Mouse (Mus musculus) lung, embryonic 14.5 days (tissue): ENCODE data around the gene Slc4a8. TPM values are rescaled to one million over a fixed set of nuclear protein-coding genes. Genes with fewer than 3 reads are reported as not detected.

ENCODE experiments used
- ATAC-seq: fragments of 200-750 bp; cut with Nextera tagmentation; 2 replicates; pipeline ENCODE4 v1.8.0; 2017; ENCODE audit warnings: mild to moderate bottlenecking, moderate TSS enrichment, moderate library complexity; ENCODE audit not compliant: insufficient read depth
- DNase-seq: peaks from one replicate; pipeline ENCODE4 v3.0.0-alpha.2; 2015
- H3K27ac ChIP-seq: fragments of 300-500 bp; sonication (generic); 2 replicates; pipeline ENCODE4 v1.5.1; 2014; ENCODE audit warnings: low read depth, mild to moderate bottlenecking, moderate library complexity
- H3K27me3 ChIP-seq: fragments of 300-500 bp; sonication (generic); 2 replicates; pipeline ENCODE4 v1.6.1; 2014; ENCODE audit warnings: low read length, control low read depth; ENCODE audit not compliant: insufficient read depth
- H3K36me3 ChIP-seq: fragments of 300-500 bp; sonication (generic); 2 replicates; pipeline ENCODE4 v1.6.1; 2014; ENCODE audit warnings: control low read depth; ENCODE audit not compliant: insufficient read depth
- H3K4me1 ChIP-seq: fragments of 300-500 bp; sonication (generic); 2 replicates; pipeline ENCODE4 v1.6.1; 2014; ENCODE audit warnings: antibody characterized with exemption, control low read depth; ENCODE audit not compliant: insufficient read depth
- H3K4me2 ChIP-seq: fragments of 300-500 bp; sonication (generic); 2 replicates; pipeline ENCODE4 v1.6.1; 2014; ENCODE audit warnings: mild to moderate bottlenecking
- H3K4me3 ChIP-seq: fragments of 300-500 bp; sonication (generic); 2 replicates; pipeline ENCODE4 v1.5.1; 2014; ENCODE audit warnings: low read depth, low read length
- H3K9ac ChIP-seq: fragments of 300-500 bp; sonication (generic); 2 replicates; pipeline ENCODE4 v1.6.1; 2014
- H3K9me3 ChIP-seq: fragments of 300-500 bp; sonication (generic); 2 replicates; pipeline ENCODE4 v1.6.1; 2016; ENCODE audit warnings: low read depth, low read length, control low read depth
- CTCF ChIP-seq: IDR thresholded peaks from 2 replicates; pipeline ENCODE4 v1.5.1; 2016; ENCODE audit warnings: antibody characterized with exemption, low read depth
- WGBS: fragments of 180-500 bp; shearing (Covaris S2); extraction: QIAGEN DNeasy Blood & Tissue Kit; methylation state at CpG from one replicate; pipeline ENCODE4 v1.1.7; 2014; 5-methylcytosine and 5-hydroxymethylcytosine counted together
- polyA plus RNA-seq: library from polyadenylated mRNA; unstranded; fragments of >200 nt; fragmentation: Nextera tagmentation; extraction: Ambion mirVana; gene quantifications from 2 replicates; pipeline ENCODE4 v1.2.1, GENCODE M21; 2014

Slc4a8 gene
- polyA plus RNA-seq, 1 experiment from 2014 or later: 2.5 TPM

DNA sequence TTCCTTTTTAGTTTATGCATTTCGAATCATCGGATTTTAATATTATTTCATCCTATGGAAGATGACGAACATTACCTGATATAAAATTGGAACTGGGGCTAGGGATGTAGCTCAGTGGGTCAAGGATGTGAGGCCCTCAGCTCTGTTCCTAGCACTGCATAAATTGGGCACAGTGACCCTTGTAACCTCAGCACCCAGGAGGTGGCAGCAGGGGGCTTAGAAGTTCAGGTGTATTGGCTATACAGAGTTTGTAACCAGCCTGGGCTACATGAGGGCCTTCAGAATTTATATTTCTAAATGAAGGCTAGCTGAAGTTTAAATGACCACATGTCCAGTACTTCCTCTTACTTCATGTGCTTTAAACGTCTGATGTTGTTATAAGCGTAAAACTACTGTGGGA, 40.1 kb upstream of the Slc4a8 start:
- no peak for ATAC-seq
- H3K4me2 ChIP-seq: no peak overlapping the region
- WGBS: 86% methylated on average over 5 of the region's 5 CpGs

DNA sequence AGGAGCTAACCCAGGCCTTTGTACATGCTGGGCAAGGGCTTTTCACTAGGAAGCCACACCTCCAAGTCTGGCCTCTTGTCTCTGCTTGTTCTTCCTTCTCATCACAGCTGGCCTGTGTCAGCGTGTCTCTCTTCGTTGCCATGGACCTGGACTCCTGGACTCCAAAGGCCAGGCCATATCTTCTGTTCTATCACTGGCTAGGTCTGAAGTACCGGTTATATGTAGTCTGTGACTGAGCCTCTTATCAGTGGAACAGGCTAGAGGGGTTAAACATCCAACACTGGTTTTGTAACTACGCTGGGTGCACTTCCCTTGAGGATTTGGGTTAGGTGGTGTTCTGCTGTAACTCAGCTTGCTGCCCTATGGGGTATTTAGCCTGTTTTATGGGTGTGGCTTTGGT, 39.5 kb upstream of the Slc4a8 start:
- Histone ChIP-seq H3K27ac (no peak overlapping the region), H3K4me3 (no peak overlapping the region), H3K9me3 (no peaks in the 10 kb centered on the region), H3K4me1 (no peaks in the 10 kb centered on the region), H3K36me3 (no peaks in the 10 kb centered on the region), H3K4me2 (no peak overlapping the region), H3K27me3 (peaks cover under 1% of the 10 kb centered on the region; the same call in 1 of the 2 replicates), H3K9ac (no peak overlapping the region)
- ATAC-seq (no peak), DNase-seq (no peak)
- 33% methylated on average over 4 of the region's 4 CpGs for WGBS
- no peak for TF ChIP-seq CTCF

More for the DNA sequence above, 40.1 kb upstream of the Slc4a8 start:
- no peaks in the 10 kb centered on the region; the same call in 1 of the 2 replicates for H3K27me3 ChIP-seq
- H3K9ac ChIP-seq: no peak overlapping the region
- H3K27ac ChIP-seq: no peak overlapping the region
- DNase-seq: no peak
- no peaks in the 10 kb centered on the region for H3K4me1 ChIP-seq
- H3K9me3 ChIP-seq: no peaks in the 10 kb centered on the region
- no peaks in the 10 kb centered on the region for H3K36me3 ChIP-seq
- H3K4me3 ChIP-seq: no peak overlapping the region
- TF ChIP-seq CTCF: no peak

DNA sequence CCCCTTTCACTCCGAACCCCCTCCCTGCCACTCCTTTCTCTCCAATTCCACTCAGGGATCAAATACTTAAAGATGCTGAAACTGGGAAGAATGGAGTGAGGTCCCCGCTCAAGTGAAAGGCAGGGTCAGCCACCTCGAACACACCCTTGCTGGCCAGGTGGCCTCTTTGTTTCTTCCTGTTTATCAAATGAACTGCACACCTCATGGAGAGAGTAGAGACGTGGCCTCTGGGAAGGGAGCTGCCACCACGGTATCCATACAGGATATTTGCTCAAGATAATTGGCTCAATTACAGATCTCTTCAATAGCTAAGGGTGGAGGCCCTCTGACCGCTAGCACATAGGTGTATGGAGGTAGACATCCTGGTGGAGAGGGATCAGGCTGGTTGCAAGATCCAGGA, 39.0 kb upstream of the Slc4a8 start:
- Histone ChIP-seq H3K9ac (no peak overlapping the region), H3K27ac (no peak overlapping the region), H3K36me3 (no peaks in the 10 kb centered on the region), H3K4me2 (no peak overlapping the region), H3K4me1 (no peaks in the 10 kb centered on the region), H3K4me3 (no peak overlapping the region), H3K9me3 (no peaks in the 10 kb centered on the region), H3K27me3 (peaks cover 6% of the 10 kb centered on the region)
- TF ChIP-seq CTCF: no peak
- ATAC-seq (no peak), DNase-seq (no peak)
- WGBS: 61% methylated on average over 6 of the region's 6 CpGs

DNA sequence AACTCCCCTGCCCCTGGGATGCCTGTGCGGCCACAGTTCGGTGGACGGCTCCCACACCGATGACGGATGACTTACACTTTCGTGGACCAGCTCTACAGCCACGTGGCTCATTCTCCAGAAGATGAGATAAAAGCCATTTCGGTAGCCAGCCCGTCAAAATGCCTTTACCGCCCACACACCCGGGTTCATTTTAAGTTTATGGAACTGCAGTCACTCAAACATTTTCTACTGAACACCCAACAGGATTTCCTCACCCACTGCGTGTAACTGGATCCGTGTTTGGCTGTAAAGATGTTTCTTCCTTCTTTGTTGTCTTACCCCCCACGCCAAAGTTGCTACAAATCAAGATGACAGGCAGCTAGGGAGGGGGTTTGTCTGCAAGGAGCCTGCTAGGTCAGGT, 38.0 kb upstream of the Slc4a8 start:
- no peaks in the 10 kb centered on the region for H3K4me1 ChIP-seq
- no peak overlapping the region for H3K27ac ChIP-seq
- no peaks in the 10 kb centered on the region for H3K9me3 ChIP-seq
- no peak for TF ChIP-seq CTCF
- H3K4me3 ChIP-seq: no peak overlapping the region
- H3K36me3 ChIP-seq: no peaks in the 10 kb centered on the region
- no peak overlapping the region for H3K9ac ChIP-seq
- 52% methylated on average over 14 of the region's 14 CpGs for WGBS
- DNase-seq (peak; percentile 13), ATAC-seq (no peak)
- H3K27me3 ChIP-seq: peaks cover 16% of the 10 kb centered on the region
- H3K4me2 ChIP-seq: no peak overlapping the region

DNA sequence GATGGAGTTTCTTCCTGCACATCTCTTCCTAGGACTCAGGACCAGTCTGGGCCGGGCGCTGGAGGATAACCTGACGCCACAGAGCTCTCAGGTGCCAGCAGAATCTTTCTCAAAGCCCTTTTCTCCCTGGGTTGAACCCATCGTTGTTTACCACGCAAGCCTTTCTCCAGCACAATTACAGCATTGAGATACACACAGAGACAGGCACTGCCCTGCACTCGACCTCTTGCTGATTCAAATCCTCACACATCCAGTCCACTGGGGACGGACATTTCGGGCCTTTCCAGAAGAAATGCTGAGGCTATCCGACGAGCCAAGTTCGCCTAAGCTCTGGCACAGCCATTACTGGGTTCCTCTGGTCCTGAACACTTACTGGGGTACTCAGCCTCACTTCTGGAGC, 34.8 kb upstream of the Slc4a8 start:
- Histone ChIP-seq H3K27ac (no peak overlapping the region), H3K4me2 (no peak overlapping the region), H3K27me3 (peaks cover 41% of the 10 kb centered on the region), H3K4me3 (no peak overlapping the region), H3K9ac (no peak overlapping the region), H3K36me3 (no peaks in the 10 kb centered on the region), H3K4me1 (no peaks in the 10 kb centered on the region), H3K9me3 (no peaks in the 10 kb centered on the region)
- ATAC-seq (no peak), DNase-seq (no peak)
- 74% methylated on average over 11 of the region's 11 CpGs for WGBS
- TF ChIP-seq CTCF: no peak

DNA sequence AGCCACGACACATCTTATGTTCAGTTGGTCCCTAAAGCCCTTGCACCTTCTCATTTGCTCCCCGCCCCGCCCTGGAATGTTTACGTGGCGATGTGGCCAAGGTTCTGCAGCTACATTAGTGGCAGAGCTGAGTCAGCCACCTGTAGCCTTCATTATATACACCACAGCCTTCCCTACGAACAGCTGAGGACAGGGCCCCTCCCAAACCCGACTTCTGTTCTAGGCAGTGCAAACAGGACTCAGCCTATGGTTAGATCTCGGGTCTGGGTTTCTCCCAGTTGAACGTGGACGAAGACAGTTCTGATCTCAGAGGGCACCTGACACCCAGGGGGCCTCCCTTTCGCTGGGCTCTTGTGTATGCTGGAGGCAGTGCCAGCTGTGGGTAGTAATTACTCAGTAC, 33.7 kb upstream of the Slc4a8 start:
- Histone ChIP-seq H3K27ac (no peak overlapping the region), H3K4me1 (no peaks in the 10 kb centered on the region), H3K9ac (no peak overlapping the region), H3K27me3 (peaks cover 41% of the 10 kb centered on the region), H3K36me3 (no peaks in the 10 kb centered on the region), H3K4me3 (no peak overlapping the region), H3K9me3 (no peaks in the 10 kb centered on the region), H3K4me2 (no peak overlapping the region)
- no peak for ATAC-seq
- WGBS: 73% methylated on average over 11 of the region's 11 CpGs
- DNase-seq: no peak
- TF ChIP-seq CTCF: no peak

DNA sequence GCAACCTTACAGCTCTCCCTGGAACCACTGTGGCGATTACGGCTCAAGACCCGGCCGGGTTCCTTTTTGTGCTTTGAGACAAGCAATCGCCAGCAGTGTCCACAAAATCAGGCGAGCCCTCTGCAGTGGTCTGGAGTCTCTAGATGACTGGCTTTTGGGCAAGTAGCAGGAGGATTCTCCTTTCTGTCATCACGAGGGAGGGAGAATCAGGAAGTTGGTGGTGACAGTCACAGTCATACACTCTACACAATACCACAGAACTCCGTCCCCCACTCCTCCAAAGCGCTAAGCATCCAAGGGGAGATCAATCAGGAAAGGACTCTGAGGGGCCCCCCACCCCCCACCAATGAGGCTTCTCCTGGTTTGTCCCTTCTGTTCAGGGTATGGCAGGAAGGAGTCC, 33.0 kb upstream of the Slc4a8 start:
- Histone ChIP-seq H3K4me1 (no peaks in the 10 kb centered on the region), H3K27me3 (peaks cover 41% of the 10 kb centered on the region), H3K27ac (no peak overlapping the region), H3K4me2 (peak overlapping the region; percentile 58), H3K9me3 (no peaks in the 10 kb centered on the region), H3K9ac (no peak overlapping the region), H3K36me3 (no peaks in the 10 kb centered on the region), H3K4me3 (peak overlapping the region; percentile 31)
- DNase-seq (no peak), ATAC-seq (no peak)
- TF ChIP-seq CTCF: no peak
- WGBS: 30% methylated on average over 9 of the region's 9 CpGs

DNA sequence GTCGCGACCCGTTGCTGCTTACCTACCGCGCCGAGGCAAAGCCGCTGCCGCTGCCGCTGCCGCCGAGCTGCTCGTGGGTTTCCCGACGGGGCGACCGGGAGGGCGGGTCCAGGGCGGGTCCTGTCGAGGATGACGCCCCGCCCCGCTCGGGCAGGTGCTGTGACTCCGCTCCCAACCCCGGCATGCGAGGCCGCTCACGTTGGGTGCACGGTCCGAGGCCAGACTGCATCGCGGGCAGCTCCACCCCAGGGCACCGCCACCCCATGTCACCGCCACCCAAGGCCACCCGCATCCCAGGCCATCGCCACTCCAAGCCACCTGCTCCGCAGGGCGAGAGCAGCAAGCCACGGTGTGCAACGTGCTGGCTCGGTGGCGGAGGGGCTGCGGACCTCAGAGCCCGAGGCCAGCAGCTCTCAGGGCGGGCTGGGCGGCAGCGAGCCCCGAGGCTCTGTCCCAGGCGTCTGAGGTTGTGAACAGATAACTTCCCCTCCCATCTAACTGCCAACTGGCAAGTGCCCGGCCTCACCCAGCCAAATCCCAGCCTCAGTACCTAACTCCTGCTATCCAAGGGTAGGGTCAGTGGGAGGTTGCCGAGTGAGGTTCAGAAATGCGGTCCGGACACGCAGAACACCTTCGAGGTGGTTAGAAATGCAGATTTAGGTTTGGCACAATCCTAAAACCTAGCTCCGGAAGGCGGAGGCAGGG, 32.1 kb upstream of the Slc4a8 start, which contains the start of gene Galnt6:
Galnt6 (minus strand) TSS at position 96 of the 705 bp plus-strand sequence.
- peak; percentile 35 for DNase-seq
- peak; percentile 44; the same call in 1 of the 2 replicates for ATAC-seq
- H3K36me3 ChIP-seq: no peaks in the 10 kb centered on the region
- WGBS: 6% methylated on average over 39 of the region's 57 CpGs
- H3K4me1 ChIP-seq: no peaks in the 10 kb centered on the region
- peak within 1 kb of the TSS; percentile 58 for H3K4me2 ChIP-seq
- H3K9ac ChIP-seq: no peak within 1 kb of the TSS
- no peak for TF ChIP-seq CTCF
- H3K9me3 ChIP-seq: no peaks in the 10 kb centered on the region
- peaks cover 41% of the 10 kb centered on the region for H3K27me3 ChIP-seq
- H3K4me3 ChIP-seq: peak within 1 kb of the TSS; percentile 31
- no peak within 1 kb of the TSS for H3K27ac ChIP-seq
